Mouse (Mus musculus) lung, embryonic 16.5 days (tissue): ENCODE measurements around the gene Fam13a. TPM values are rescaled to one million over a fixed set of nuclear protein-coding genes. Genes with fewer than 3 reads are reported as not detected.

Experiments
- ATAC-seq: fragments of 200-750 bp; cut with Nextera tagmentation; 2 replicates; pipeline ENCODE4 v1.8.0; 2017; ENCODE audit warnings: low read depth, mild to moderate bottlenecking, moderate library complexity
- H3K27ac ChIP-seq: fragments of 300-500 bp; sonication (generic); 2 replicates; pipeline ENCODE4 v1.5.1; 2014; ENCODE audit warnings: mild to moderate bottlenecking, control low read depth, low read length
- H3K27me3 ChIP-seq: fragments of 300-500 bp; sonication (generic); 2 replicates; pipeline ENCODE4 v1.6.1; 2014; ENCODE audit warnings: low read depth, low read length, mixed read lengths; ENCODE audit not compliant: control insufficient read depth, insufficient read depth
- H3K36me3 ChIP-seq: fragments of 300-500 bp; sonication (generic); 2 replicates; pipeline ENCODE4 v1.6.1; 2014; ENCODE audit warnings: low read length; ENCODE audit not compliant: control insufficient read depth, insufficient read depth
- H3K4me1 ChIP-seq: fragments of 300-500 bp; sonication (generic); replicated peaks from 2 replicates; pipeline ENCODE4 v1.6.1; 2014; ENCODE audit warnings: low read length, mixed read lengths; ENCODE audit not compliant: control insufficient read depth, insufficient read depth
- H3K4me2 ChIP-seq: fragments of 300-500 bp; sonication (generic); 2 replicates; pipeline ENCODE4 v1.6.1; 2014; ENCODE audit warnings: low read depth, low read length, control low read depth
- H3K4me3 ChIP-seq: fragments of 300-500 bp; sonication (generic); 2 replicates; pipeline ENCODE4 v1.5.1; 2014; ENCODE audit warnings: mild to moderate bottlenecking, low read length, control low read depth
- H3K9ac ChIP-seq: fragments of 300-500 bp; sonication (generic); 2 replicates; pipeline ENCODE4 v1.6.1; 2014; ENCODE audit warnings: low read length, control low read depth
- H3K9me3 ChIP-seq: fragments of 300-500 bp; sonication (generic); 2 replicates; pipeline ENCODE4 v1.6.1; 2016; ENCODE audit warnings: low read length; ENCODE audit not compliant: control insufficient read depth
- WGBS: fragments of 180-500 bp; shearing (Covaris S2); extraction: QIAGEN DNeasy Blood & Tissue Kit; methylation state at CpG from one replicate; pipeline ENCODE4 v1.1.7; 2014; 5-methylcytosine and 5-hydroxymethylcytosine counted together
- polyA plus RNA-seq: library from polyadenylated mRNA; unstranded; fragments of >200 nt; fragmentation: Nextera tagmentation; extraction: Ambion mirVana; gene quantifications from 2 replicates; pipeline ENCODE4 v1.2.1, GENCODE M21; 2015

Gene Fam13a
- polyA plus RNA-seq, 1 experiment from 2014 or later, result 27.3 TPM

DNA sequence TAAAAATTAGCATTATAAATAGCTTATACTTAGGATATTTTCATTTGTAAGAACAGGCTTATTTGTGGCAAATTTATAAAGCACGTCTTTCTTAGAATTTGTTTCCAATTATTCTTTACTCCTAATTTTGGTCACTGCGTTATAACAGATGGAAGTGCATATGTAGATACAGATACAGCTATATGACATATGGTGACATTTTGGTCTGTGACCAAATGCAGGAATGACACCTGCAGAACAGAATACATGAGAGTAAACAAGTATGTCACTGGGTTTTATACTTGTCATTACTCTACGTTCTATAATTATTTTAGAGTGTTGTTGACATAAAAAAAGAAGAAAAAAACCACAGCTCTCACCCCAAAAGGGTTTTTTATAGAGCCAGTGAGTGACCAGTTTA lies 125.3 kb downstream of the Fam13a start:
- WGBS, result 82% methylated on average over 3 of the region's 3 CpGs
- H3K9me3 ChIP-seq, result no peaks in the 10 kb centered on the region
- no peaks in the 10 kb centered on the region for H3K27me3 ChIP-seq
- 0 out of 2 replicates have a peak, but pooled peaks cover 6% of the 10 kb centered on the region for H3K4me1 ChIP-seq
- no peak overlapping the region for H3K27ac ChIP-seq
- no peak overlapping the region for H3K4me2 ChIP-seq
- no peak for ATAC-seq
- no peak overlapping the region for H3K4me3 ChIP-seq
- H3K9ac ChIP-seq, result no peak overlapping the region
- no peaks in the 10 kb centered on the region for H3K36me3 ChIP-seq

DNA sequence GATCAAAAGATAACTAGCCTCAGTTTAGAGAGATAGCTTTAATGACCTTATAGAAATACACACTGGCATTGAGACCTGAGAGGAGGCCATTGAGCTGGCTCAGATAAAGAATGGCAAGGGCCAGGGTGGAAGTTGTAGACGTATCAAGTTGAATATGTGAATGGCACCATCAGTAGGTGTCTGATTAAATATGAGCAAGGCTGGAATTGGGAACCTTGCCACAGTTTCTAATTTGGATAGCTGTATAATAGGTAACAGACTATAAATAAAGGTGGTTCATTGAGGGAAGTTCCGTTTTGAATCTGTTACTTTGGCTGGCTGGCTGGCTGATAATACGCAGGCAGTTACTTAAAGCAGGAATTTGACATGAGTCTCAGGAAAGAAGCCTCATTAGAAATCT lies 127.7 kb downstream of the Fam13a start:
- Histone ChIP-seq H3K27ac (no peak overlapping the region), H3K36me3 (no peaks in the 10 kb centered on the region), H3K27me3 (no peaks in the 10 kb centered on the region), H3K9ac (no peak overlapping the region), H3K4me1 (0 out of 2 replicates have a peak, but pooled peaks cover 2% of the 10 kb centered on the region), H3K4me2 (no peak overlapping the region), H3K4me3 (no peak overlapping the region), H3K9me3 (no peaks in the 10 kb centered on the region)
- no peak for ATAC-seq
- WGBS, result 75% methylated on average over 3 of the region's 3 CpGs

GRCm38 (mm10) chr6:58894994-58895393 lies 129.4 kb downstream of the Fam13a start:
- H3K36me3 ChIP-seq, result no peaks in the 10 kb centered on the region; the same call in 1 of the 2 replicates

DNA sequence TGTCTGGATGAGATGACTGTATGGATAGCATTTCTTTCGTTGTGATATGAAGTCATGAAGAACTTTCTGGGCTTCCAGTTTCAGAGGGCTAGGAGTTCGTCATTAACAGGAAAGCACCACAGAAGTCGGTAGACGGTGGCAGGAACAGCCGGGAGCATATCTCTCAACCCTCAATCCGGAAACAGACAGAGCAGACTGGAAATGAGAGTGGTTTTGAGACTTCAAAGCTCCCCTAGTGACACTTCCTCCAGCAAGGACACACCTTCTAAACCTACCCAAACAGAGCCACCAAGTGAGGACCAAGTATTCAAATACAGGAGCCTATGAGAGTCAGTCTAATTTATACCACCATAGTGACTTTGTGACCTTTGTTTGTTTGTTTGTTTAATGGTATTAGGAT lies 131.0 kb downstream of the Fam13a start:
- H3K27ac ChIP-seq, result no peak overlapping the region
- H3K4me1 ChIP-seq, result no peaks in the 10 kb centered on the region
- H3K9ac ChIP-seq, result no peak overlapping the region
- no peak overlapping the region for H3K4me3 ChIP-seq
- no peak overlapping the region for H3K4me2 ChIP-seq
- ATAC-seq, result no peak
- H3K27me3 ChIP-seq, result no peaks in the 10 kb centered on the region
- WGBS, result 75% methylated on average over 6 of the region's 6 CpGs
- H3K9me3 ChIP-seq, result no peaks in the 10 kb centered on the region
- H3K36me3 ChIP-seq, result no peaks in the 10 kb centered on the region; the same call in 1 of the 2 replicates

More at GRCm38 (mm10) chr6:58894994-58895393, 129.4 kb downstream of the Fam13a start:
- 73% methylated on average over 4 of the region's 4 CpGs for WGBS
- Histone ChIP-seq H3K4me1 (no peaks in the 10 kb centered on the region), H3K4me2 (no peak overlapping the region), H3K27ac (no peak overlapping the region), H3K9ac (no peak overlapping the region), H3K4me3 (no peak overlapping the region), H3K9me3 (no peaks in the 10 kb centered on the region), H3K27me3 (no peaks in the 10 kb centered on the region)
- no peak for ATAC-seq

GRCm38 (mm10) chr6:58889917-58890316 lies 134.4 kb downstream of the Fam13a start:
- H3K36me3 ChIP-seq, result no peaks in the 10 kb centered on the region; the same call in 1 of the 2 replicates
- WGBS, result 83% methylated on average over 3 of the region's 3 CpGs

DNA sequence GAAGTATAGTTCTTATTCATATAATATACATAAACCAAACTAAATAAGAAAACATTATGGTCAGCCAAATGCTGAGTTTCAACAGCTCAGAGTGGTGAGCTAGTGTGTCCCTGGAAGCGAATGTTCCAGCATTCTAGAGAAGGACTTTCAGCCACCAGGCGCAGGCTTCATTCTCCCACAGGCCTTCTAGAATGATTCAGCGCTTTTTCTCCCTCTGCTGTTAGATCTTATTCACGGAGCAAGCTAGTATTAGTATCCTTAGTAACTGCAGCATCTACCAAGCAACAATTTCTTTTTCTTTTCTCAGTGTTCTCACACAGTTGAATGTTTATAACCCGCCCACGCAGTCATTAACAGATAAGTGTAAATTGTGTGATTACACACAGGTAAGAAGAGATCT lies 142.1 kb downstream of the Fam13a start:
- Histone ChIP-seq H3K4me1 (no peaks in the 10 kb centered on the region), H3K9ac (no peak overlapping the region), H3K27ac (no peak overlapping the region), H3K36me3 (no peaks in the 10 kb centered on the region; the same call in 1 of the 2 replicates), H3K4me2 (no peak overlapping the region), H3K27me3 (no peaks in the 10 kb centered on the region), H3K9me3 (no peaks in the 10 kb centered on the region), H3K4me3 (no peak overlapping the region)
- 77% methylated on average over 6 of the region's 6 CpGs for WGBS
- no peak for ATAC-seq

More at GRCm38 (mm10) chr6:58889917-58890316, 134.4 kb downstream of the Fam13a start:
- Histone ChIP-seq H3K9me3 (no peaks in the 10 kb centered on the region), H3K27me3 (no peaks in the 10 kb centered on the region), H3K4me1 (no peaks in the 10 kb centered on the region), H3K27ac (no peak overlapping the region), H3K4me3 (no peak overlapping the region), H3K4me2 (no peak overlapping the region), H3K9ac (no peak overlapping the region)
- no peak for ATAC-seq

Other genes with a start within 250 kb of the Fam13a start
- 7.2 and 8.0 TPM in 2 replicates for gene Herc3, start 193.1 kb downstream of the Fam13a start, polyA plus RNA-seq
- gene Nap1l5, start 117.5 kb downstream of the Fam13a start, polyA plus RNA-seq, result 1.7 and 2.6 TPM in 2 replicates
- gene Tigd2, start 184.3 kb upstream of the Fam13a start, polyA plus RNA-seq, result 12.1 and 12.6 TPM in 2 replicates